Mouse (Mus musculus) adrenal gland, adult (tissue): ENCODE measurements around the gene Csrp1.

Experiments
- DNase-seq, 2 experiments: peaks; one replicate each; pipeline ENCODE4 v3.0.0; 2022 to 2023; ENCODE audit warnings: low spot score in 1 of 2; ENCODE audit not compliant: inconsistent age in 2 of 2

The Csrp1 gene

DNA sequence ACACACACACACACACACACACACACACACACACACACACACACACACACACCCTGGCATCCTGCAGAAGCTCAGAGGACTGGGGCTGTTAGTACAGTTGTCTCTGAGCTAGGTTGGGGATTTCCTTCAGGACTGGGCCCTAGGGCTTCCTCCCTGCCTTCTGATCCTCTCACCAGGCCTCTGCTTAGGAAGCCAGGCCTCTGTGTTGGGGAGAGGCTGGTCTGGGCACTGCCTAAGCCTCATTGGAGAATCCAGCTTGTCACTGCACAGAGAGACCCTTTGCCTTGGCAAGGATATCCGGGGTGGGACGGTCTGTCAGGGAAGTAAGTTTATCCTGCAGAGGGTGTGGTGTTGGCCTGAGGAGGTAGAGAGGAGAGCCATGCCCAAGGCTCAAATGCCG lies 10.4 kb downstream of the Csrp1 start:
- DNase-seq: no peak

DNA sequence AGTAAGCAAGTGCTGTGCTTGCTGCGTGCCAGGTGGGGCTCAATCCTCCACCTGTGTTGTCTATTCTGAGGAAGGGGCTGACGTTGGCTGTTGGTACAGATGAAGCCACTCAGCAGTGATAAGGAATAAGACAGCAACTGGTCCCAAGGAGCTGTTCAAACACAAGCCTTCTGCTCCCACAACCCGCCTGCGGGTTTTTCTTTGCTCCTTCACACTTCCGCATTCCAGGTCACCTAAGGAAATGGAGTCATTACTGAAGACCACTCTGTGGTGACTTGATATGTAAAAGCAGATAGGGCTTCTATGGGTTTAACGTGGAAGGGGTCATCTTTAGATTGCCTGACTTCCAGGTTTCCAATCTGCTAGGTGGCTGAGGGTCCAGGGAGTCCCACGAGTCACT lies 11.5 kb downstream of the Csrp1 start:
- no peak for DNase-seq

DNA sequence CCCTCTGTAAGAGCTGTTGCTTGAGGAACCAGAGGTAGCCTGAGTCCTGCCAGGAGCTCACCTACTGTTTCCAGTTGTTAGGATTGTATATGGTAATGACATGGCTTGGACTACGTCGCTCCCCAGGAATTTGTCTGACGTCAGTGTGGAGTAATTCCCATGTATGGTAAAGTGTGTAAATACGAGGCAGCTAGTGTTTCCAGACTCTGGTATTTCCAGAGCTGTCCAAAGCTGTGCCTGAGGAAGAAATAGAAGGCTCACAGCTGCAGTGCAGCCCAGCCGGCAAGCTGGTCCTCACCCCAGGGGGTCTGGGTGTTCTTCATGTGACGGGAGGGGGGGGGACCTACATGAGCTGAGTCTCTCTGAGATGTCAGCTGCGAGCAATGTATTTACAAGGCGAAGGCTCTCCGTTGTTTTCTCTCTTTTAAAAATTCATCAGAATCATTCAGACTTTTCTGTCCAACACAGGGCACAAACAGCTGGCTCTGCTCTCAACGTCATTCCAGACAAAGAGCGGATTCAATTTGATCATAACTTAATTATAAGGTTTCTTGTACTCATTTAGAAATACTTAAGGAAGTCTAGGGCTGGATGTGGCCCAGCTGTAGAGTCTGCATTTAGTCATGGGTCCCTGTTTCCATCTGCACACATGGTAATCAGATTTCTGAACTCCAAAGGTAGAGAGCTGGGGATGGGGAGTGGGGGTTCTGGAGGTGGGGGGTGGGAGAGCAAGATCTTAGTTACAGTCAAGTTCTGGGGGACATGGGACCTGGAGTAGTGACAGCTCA lies 12.2 kb downstream of the Csrp1 start:
- no peak for DNase-seq

DNA sequence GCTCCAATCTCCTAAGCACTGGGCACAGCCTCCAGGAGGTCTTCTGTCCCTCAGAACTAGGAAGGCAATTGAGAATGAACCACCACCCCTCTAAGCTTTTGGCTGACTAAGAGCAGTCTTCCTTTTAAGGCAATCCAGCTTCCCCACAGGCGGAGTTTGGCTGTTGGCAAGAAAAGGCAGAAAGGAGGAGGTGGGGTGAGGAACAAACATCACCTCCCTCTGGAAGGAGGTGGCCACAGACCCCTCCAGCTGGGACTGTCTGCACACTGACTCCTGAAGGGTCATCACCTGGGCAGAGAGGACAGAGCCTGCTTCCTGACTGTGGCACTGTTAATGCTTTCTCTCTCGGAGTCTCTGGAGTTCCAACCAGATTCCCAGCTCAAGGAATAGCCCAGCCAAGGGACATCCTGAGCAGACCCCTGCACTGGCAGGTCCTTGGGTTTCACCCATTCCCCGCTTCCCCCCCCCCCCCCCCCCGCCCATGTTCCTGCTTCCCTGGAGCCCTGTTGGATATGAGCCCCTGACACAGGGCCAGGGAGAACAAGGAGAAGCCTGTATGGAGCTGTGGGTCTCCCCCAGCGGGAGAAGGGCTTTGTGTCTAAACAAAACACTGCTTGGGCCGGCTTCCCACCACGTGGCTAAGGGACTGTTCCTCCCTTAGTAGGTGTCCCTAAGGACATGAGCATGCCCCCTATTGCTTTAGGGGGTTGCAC lies 14.5 kb downstream of the Csrp1 start:
- peak in 1 of 2 experiments; percentile 50 for DNase-seq

DNA sequence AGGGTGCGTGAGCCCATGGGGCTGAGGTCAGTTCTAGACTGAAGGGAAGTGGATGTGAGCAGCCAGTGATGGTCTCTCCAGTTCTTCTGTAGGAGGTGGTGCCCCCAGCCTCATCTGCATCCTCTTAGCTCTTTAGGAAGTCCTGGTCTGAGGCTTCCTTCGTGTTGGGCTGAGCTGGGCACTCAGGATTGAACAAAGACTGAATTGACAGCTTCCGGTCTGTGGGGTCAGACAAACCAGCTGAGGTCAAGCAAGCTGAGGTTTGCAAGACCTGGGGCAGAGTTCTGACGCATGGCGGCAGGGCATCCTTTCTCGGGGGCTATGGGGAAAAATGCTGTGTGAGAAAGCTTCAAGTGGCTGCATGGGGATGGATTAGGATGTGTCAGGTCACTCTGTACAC lies 15.6 kb downstream of the Csrp1 start:
- no peak for DNase-seq

DNA sequence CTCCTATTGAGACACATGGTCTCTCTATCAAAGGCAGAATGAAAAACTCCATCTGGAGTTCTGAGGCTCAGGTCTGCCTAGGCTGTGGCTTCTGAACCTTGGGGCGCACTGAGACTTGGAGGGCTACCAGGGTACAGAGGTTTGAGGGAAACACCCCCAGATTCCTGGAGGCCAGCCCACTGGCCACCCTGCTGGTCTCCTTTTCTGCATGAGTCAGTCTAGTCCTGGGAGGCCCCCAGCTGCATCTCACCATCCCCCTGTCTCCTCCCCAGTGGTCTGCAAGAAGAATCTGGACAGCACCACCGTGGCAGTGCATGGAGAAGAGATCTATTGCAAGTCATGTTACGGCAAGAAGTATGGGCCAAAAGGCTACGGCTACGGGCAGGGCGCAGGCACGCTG lies 25.1 kb downstream of the Csrp1 start:
- DNase-seq: no peak

DNA sequence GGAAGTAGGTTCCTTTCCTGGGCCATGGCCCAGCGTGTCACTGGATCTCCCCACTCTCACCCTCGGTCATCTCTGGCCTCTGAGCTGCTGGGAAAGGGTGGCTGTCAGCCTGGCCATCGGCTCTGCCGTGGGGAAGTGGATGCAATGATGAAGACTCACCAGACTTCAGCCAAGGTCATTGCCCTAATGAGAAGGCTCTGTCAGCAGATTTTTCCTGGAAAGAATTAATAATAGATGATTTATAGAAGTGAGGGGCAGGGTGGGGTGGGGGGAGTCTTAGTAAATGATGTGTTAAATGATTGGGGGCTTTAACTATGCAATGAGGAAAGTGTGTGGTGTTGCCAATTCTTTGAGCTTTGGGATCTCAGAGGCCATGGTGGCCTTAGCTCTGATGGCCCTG lies 26.4 kb downstream of the Csrp1 start:
- no peak for DNase-seq

DNA sequence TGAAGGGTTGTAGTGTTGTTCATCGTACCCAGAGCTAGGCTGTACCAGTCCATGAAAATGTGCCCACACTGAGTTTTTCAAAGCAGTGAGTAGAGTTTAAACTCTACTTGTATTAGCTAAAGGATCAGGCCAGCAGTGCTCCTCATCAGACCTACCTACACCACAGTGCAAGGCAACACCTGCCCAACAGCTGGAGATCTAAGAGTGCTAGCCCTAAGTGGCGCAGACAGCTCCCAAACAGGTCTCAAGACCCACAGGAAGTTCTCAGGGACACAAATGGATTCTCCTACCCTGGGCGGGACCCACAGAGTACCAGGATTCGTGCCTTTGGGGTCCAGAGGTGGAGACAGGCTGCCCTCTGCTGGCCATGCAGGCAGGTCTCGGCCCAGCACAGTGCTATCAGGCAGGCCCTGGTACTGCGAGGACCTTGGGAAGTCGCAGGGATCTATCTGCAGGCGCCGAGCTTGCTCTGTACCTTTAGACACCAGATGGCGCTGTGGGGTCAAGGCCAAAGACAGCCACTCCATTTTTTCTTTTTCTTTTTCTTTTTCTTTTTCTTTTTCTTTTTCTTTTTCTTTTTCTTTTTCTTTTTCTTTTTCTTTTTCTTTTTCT lies 33.0 kb downstream of the Csrp1 start:
- DNase-seq: peak; percentile 92 to 96

DNA sequence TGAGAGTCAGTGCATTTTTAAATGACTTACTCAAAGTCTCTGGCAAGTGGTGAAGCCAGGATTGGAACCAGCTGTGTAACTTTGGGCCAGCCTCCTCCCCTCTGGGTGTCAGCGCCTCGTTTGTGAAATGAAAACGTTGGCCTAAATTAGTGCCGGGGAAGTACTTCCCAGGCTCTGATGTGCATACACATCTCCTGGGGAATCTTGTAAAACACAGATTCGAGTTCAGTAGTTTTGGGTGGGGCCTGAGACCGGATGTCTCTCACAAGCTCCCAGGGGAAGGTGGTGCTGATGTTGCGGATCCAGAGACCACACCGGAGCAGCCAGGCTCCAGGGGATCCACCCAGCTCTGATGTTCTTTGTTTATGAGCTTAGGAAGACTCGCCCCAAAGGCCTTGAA lies 35.4 kb downstream of the Csrp1 start:
- DNase-seq: peak in 1 of 2 experiments; percentile 64

DNA sequence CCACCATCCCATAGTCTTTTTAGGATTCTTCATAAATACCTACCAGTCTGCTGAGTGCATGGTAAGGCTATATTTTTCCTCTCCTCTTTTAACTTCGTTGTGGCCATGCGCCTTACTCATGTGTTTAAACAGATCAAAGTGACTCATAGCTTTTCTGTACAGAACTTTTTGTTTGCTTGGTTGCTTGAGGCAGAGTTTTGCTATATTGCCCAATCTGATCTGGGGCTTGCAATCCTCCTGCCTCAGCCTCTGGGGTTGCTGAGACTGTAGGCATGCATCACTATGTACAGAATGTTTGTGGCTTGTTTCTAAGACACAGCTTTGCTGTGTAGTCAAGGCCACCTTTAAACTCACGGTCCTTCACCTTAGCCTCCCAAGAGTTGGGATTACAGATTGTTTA lies 36.1 kb downstream of the Csrp1 start:
- DNase-seq: no peak

DNA sequence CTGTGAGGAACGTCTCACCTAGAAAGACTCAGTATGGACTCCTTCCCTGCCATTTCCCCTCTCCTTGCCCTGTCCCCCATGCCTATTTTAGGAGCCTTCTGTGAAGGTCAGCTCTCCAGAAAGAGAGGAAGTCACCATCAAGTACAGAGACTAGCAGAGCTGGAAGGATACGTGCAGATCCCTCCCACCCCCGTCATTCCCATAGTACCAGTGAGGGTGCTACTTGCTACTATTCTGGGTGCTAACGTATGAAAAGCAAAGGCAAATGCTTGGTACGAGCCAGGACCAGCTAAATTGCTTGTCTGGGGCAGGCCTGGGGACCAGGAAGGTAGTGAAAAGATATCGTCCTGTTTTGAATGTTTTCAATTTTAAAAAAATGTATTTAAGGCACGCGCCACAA lies 37.4 kb downstream of the Csrp1 start:
- DNase-seq: no peak

DNA sequence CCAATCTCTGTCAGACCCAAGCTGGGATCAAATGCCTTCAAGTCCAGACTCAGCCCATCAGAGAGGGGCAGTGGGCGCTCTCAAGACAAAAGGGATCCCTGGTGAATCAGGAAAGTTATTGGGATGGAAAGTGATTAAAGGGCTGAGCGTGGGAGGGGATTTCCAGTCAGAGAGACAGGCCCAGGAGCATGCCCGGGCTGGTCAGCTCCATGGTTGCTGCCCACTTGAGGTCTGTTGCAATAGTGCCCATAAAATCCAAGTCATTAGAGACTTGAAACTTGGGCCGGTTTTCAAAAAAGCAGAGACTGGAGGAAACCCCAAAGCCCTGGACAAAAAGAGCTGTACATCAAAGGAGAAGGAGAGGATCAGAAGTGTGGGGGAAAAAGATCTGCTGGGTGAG lies 39.8 kb downstream of the Csrp1 start:
- DNase-seq: no peak

DNA sequence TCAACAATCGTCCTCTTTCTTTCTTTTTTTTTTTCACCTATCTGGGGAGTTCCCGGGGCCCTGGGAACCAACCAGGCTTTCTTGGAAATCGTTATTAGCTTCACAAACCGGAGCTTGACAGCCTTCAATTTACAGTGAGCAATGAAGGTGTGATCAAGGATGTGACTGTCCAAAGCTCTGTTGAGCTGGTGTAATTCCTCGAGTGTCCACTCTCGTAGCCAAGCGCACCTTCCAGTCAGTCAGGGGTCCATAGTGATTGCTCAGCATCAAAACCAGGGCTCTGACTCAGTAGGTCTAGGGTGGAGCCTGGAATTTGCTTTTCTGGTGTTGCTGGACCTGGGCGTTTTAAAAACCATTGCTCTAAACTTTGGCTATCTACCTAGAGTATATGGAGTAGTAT lies 40.4 kb downstream of the Csrp1 start:
- no peak for DNase-seq

DNA sequence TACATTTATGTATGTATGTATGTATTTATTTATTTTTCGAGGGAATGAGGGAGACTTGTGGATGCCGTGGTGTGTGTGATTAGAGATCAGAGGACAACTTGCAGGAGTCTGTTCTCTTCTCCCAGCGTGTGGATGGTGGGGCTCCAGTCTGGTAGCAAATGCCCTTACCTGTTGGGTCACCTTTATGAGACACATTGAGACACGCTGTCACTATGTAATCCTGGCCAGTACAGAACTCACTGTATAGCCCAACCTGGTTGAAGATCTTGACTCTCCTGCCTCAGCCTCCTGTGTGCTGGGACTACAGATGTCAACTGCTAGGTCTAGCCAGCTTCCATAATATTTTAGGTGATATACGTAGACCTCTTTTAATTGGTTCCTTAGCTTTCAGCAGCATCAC lies 41.9 kb downstream of the Csrp1 start:
- DNase-seq: no peak

DNA sequence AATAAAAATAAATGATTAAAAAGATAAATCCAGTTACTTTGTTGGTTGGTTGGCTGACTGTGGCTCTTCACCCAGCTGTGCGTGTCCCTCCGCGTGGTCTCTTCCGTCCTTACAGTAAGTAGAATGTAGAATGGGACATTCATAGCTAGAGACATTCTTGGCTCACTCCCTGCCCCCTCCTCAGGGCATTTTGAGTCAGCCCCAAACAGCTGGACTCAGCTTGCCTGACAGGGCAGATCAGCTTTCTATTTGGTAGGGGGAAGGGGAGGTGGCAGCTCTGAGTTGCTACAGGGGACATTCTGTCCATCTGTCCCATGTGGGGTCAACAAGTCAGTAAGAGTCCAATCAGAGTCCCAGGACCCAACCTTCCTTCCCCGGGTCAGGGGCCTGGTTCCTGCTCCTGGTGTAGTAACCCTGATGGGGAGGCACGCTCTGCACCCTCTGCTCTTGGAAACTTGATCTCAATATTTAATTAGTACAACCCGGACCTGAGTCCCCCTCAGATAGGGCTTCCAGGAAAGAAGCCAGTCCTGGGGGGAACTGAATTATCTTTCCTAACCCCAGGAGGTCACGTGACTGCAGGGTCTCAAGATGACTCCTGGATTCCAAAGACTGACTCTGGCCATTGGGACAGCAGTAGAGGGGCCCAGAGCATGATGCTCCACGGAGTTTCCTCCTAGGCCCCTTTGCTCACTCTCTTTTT lies 43.8 kb downstream of the Csrp1 start:
- no peak for DNase-seq

DNA sequence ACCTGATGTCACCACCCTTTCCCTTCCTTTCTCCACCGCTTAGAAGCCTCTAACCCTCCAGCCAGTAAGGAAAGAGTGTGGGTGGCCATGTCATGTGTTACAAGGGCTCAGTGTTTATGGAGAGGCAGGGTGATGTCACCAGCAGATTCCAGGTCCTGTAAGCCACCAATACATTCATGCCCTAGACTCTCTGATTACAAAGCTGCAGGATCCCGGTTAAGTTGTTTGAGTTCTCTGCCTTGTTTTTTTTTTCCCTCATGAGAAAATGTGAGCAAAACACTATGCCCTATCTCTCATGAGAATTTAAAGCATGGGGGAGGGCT lies 44.3 kb downstream of the Csrp1 start:
- DNase-seq: no peak

DNA sequence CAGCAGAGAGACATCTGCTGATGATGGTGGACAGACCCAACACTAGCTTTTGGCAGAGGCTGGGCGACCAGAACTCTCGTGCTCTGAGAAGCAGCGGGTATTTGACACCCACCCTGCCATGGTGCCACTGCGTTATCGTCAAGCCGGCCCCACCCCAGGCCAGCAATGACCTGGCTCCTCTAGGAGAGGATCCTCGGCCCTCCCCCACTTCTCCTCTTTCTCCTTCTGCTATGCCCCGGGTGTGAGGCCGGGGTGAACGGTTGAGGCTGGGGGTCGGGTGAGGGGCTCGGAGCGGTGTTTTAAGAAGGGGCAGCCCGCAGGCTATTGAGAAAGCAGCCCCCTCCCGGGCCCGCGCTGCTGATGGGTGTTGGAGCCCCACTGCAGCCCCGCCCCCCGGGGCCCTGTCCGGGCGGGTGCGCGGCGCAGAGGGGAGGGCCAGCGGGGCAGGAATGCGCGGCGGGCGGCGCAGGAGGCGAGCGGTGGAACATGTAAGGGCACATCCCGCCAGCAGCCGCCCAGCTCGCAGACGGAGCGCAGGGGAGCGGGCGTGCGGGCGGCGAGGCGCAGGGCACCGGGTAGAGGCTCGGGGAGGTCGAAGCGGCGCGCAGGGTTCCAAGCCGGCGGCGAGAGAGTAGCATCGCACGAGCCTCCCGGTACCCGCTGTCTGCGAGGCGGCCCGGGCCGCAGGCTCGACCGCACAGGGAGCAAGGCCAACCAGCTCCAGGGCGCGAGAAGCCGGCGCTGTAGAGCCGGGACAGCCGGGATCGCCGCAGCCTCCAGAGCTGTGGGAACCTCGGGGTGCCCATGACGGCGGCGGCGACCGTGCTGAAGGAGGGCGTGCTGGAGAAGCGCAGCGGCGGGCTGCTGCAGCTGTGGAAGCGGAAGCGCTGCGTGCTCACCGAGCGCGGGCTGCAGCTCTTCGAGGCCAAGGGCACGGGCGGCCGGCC lies 46.1 kb downstream of the Csrp1 start, which contains the start of gene Phlda3:
Gene Phlda3, plus strand, starts transcription at position 475 of the 947 bp plus-strand sequence.
- DNase-seq: peak; percentile 84 to 94

DNA sequence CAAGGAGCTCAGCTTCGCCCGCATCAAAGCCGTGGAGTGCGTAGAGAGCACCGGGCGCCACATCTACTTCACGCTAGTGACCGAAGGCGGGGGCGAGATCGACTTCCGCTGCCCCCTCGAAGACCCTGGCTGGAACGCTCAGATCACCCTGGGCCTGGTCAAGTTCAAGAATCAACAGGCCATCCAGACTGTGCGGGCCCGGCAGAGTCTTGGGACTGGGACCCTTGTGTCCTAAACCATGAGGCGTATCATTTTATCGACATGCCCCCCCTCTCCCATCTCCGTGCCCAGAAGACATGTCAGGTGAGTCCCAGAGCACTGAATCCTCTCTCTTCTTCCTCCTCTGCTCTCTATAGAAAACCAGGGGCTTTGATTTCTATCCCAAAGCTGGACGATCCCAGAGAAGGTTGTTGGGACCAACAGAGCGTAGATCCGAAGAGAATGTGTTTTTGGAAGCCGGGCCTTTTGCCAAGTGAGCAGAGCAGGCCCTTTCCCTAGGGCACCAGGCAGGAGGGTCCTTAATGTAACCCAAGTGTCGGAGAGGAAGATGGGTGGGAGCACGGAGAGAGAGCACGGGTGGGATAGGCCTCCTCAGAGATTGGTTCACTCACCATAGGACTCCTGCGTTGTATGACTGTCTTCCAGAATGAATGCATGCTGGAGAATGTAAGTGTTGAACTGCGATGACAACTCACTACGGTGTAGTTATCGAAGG lies 46.9 kb downstream of the Csrp1 start:
- DNase-seq: no peak

DNA sequence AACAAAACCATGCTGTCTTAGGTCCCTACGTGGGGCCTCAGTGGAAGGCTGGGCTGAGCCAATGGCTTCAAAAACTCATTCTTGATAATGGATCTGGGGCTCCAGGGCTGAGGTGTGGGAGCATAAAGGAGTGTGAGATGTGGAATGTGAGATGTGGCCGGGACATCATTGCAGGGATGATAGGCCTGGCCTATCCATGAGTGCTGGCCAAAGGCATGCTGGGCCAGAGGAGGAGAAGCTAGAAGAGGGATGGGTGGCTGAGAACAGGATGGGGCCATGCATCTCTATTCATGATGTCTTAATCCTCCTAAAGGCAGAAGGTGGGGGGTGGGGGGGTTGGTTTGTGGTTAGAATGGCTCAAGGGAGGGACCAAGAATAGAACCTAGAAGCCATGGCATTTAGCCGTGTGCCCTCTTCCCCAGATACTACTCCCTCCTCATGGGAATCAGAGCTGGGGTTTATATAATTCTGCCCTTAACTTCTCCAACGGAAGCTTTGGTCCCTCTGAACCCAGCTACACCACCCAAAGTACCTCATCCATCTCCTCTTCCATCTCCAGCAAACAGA lies 47.5 kb downstream of the Csrp1 start:
- peak in 1 of 2 experiments; percentile 53 for DNase-seq

DNA sequence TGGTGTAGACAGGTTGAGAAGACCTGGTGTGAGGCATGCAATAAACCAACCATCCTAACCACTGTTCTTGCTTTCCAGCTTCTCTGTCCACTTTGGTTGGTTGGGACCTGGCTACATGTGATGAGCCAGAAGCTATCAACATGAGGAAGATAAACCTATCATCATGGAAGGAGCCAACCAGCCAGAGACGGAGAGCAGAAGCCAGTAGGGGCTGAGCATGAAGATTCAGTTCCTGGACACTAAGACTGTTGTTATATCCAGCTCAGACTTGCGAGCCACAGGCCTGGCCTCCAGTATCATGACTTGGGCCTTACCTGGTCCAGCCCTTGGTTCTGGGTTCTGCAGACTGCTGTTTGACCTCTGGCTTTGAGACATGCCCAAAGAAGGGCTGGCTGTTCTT lies 48.5 kb downstream of the Csrp1 start:
- no peak for DNase-seq
